Mouse (Mus musculus) common myeloid progenitor, adult 5-6 weeks (primary cell): ENCODE results near the gene Fam162a. TPM values are rescaled to one million over a fixed set of nuclear protein-coding genes. Genes with fewer than 3 reads are reported as not detected.
"Not testable (repeated sequence)": the region's sequence is repeated elsewhere in the genome, so short reads cannot be mapped to it uniquely, and the experiment has no call there.

Source experiments
- ATAC-seq: replicated peaks from 2 replicates; pipeline ENCODE4 v1.8.0; 2016; ENCODE audit warnings: low read depth, mild to moderate bottlenecking, moderate TSS enrichment, inconsistent platforms; ENCODE audit not compliant: poor library complexity, severe bottlenecking
- total RNA-seq: library from RNA; stranded (forward); fragments of 200-1000, 187-1606 nt; gene quantifications from 2 replicates; pipeline ENCODE4 v1.2.3, GENCODE M21; 2017

Fam162a gene
- total RNA-seq = 111 and 118 TPM in 2 replicates

DNA sequence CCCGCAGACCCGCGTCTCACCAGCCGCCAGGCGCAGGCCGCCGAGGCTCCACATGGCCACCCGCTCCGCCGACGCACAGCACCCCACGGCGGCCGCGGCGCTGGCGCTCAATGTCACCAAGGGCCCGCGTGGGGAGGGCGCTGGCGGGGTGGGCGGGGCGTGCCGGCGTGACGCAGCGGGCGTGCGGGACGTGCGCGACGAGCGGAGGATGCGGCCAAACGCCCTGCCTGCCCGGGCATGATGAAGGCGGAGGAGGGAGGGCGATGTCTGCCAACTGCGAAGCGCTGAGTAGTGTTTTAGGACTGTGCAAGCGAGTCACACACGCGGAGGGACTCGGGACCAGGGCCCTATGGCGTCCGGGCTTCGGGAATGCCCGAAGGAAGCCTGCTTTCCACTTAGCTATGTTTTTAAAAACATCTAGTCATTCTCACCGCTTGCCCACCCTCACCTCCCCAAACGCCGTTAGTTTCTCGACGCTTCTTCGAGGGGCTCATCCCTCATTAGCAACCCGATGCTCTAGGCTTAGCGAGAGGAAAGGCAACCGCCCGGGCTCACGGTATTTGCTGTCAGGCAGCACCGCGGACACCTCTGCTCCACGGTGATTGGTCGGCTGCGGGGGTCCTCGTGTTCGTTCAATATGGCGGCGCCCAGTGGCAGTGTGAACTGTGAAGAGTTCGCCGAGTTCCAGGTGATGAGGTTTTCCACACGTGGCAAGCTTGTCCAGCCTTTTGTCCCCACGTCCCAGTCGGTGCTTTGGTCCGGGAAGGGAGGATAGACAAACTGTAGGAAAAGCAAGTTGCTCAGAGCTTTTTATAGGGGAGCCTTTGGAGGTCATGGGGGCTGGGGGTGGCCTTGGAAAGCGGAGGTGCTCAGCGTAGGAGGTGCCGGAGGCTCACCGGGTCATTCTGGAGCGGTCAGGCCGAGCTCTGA, at the start of gene Fam162a, which contains the start of gene Ccdc58:
Gene Fam162a (minus strand): TSS at position 145 of the 930 bp plus-strand sequence.
Gene Ccdc58 (plus strand): TSS at position 236 of the 930 bp plus-strand sequence.
- peak; percentile 94 for ATAC-seq

DNA sequence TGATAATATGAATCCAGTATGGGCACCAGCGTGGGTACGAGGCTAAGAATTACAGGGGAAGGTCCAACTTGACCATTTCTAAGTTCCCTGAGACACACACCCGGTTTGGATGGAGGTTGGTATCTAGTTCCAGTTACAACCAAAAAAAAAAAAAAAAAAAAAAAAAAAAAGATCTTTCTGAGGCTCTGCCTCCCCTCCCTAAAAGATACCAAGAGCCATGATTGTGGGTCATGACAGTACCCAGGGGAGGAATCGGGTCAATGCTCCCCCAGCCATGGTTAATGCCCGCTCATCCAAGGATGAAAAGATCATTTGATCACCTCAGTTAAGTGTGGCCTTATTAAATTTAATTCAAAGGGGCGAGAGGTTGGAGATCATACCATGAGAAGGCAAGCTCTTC, 44.4 kb upstream of the Fam162a start:
- ATAC-seq = not testable (repeated sequence)

DNA sequence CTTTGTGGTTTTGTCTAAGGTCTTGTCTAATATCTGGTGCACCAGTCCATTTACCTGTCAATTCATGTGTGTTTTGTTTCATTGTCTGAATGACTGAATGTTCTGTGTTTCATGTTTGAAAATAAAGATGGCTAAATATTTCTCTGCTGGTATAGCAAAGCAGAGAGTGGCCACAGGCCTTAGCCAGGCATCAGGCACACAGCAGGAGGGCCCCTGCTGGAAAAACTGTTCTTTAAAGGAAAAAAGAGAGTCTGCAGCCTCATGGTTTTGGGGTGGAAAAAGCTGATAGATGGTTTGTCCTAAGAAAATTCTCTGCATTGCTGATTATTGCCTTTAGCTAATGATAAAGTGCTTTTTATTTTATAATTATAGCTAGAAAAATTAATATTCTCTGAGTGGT, 40.1 kb upstream of the Fam162a start:
- ATAC-seq = not testable (repeated sequence)

DNA sequence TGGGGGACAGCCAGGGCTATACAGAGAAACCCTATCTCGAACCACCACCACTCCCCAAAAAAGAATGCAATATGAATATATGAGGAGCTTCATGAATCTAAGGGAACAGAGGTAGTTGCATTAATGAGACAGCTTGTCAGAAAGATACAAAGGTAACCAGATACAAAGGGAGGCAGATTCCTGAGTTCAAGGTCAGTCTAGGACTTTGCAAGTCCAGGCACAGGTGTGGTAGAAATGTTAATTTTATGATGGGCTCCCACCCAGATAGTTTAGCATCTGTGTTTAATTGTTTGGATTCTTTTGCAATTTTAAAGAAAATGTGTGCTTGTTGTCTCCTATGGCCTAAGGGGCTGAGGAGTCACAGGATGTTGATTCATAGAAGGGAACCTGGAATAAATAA, 30.8 kb upstream of the Fam162a start:
- no peak for ATAC-seq

DNA sequence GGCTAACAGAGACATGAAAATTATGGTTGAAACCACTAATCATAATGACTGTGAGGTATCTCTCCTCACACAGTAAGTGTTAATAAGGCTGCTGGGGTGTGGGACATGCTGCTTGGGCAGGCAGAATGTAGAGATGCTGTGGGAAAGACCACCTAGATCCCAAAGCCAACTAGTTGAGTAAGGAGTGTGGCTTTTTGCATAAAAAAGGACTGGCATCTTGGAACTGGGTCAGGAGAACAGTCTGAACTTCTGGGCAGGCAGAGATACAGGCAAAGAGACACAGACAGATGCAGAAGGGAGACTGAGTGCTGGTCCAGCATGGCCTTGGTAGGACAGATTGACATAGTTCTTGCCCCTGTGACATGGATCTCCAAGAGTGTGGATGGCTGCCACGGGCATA, 30.1 kb upstream of the Fam162a start:
- no peak for ATAC-seq

DNA sequence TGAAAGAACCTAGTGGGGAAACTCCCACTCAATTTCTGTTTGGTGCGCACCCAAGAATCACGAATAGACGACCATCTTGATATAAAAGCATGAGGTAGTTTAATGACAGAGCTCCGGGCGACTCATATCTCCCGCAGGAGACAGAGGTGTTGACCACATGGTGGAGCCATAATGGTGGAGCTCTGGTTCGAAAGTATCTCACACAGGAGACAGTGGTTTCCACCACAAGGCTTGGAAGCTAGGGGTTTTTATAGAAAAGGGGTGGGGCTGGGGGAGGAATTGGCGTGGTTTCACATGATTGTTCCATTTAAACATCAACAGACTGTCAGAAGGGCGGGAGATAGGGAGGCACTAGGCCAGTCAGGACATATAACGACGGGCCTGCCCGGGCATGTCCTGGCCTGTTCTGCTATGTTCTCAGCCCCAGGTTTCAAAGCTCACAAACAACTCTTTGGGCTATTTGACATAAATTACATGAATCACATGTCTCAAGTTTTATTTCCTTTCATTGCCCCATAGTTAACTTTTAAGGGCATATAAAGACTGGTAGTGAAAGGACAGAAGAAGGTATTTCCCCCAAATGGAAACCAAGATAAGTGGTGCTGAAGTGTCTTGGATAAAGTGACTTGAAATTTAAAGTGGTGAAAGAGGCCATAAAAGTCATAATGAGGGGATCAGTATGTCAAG, 26.6 kb upstream of the Fam162a start:
- ATAC-seq = not testable (repeated sequence)

DNA sequence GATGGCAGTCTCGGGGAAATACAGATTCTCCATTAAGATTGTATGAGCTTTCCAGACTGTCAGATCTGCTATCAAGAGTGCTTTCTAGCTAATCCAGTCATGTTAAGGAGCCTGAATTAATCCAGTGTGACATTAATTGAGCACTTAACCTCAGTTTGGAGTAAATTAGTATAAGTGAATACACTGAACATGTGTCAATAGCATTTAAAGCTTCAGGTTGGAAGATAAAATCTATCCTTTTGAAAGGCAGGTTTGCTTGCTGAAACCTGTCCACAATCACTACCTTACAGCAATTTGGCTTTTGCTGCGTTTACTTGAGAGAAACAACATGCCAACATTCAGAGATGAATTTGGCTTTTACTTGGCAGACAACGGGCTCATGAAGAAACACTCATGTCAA, 22.7 kb upstream of the Fam162a start:
- no peak for ATAC-seq

DNA sequence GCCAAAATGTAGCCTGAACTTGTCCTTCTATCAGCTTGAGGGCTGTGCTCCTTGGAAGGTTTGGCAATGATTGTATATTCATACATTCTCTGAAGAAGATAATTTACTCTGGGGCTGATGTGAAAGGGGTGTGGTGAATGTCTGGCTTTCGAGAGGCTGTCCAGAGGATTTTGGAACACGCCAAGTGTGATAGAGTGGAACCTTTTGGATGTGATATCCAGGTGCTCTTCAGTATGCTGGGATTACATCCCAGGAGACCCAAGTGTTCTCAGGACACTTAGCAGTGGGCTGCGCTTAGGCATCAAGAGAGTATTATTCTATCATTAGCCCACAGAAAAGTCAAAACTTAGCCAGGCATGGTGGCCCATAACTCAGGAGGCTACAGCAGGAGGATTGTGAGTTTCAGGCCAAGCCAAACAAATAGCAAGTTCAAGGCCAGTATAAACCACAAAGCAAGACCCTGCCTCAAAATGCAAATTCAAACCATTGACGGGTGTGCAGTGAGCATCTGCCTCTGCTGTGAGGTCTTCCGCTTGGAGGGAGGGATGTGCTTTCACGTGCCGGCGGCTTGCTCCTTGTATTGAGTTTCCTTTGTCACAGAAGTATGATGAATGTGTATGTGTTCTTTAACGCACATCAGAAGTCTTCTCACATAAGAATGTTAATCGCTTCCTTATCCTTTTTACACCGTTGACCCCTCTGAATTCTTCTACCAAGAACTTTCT, 19.6 kb upstream of the Fam162a start:
- no peak for ATAC-seq

DNA sequence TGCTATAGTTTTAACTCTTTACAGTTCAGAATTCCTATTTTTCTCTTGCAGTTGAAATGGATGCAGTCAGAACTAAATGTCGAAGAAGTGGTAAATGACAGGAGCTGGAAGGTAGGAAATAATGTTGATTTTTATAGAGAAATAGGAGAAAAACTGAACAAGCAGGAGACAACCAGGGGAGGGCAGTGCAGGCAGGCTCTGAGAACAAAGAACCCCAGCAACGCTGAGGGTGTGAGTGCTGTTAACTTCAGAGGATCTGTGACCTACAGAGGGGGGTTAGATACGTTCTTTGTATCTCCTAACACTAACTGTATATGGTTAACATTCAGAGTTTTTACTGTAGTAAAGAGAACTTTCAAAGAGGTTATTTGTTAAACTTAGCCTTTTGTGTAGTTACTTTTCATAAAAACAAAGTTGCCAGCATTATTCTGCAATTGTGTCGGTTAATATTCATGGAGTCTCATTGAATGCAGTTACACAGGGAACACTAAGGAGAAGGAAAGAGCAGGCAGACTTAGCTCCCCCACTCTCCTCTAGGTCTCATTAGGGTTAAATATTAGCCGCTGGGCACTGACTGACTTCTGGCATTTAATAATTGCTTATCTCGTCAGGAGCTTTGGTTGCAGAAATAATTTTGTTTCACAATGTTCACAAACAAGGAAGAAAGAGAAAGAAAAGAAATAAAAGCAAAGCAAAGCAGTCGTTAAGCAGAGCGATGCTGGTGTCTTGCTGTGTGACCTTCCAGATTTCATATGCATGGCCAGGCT, 18.6 kb upstream of the Fam162a start:
- no peak for ATAC-seq

DNA sequence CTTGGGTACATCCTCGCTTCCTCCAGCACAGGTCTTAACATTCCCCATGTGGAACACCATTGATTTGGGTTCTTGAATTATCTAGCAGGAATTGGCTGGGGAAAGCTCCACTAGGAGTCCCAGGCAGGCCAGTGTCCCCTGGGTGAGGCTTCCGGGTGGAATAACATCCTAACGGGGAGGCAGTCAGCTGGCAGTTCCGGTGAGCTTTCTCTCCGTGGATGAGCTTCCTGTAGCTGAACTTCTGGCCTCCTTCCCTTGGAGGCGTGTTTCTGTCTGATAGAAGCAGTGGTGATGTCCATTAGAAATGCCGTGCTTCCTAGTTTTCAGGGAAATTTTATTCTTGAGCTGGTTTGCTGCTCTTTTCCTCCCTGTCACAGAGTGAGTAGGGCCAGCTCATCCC, 17.7 kb upstream of the Fam162a start:
- ATAC-seq = no peak

DNA sequence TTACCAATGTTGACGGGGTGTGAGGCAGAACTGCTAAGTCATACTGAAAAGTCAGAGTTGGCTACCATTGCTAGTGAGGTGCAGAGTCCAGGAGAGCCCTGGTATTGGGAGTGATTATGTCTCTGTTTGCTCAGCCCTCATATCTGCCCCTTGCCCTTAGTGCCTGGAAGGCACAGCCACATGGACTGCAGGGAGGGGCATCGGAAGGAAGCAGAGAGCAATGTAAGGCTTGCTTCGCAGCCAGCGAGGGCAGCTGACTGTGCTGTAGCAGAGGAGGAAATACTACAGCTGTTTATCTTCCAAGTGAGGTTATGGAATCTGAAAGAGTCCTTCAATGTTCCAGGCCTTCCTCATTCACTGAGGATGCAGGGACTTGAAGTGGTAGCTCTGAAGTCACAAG, 16.5 kb upstream of the Fam162a start:
- no peak for ATAC-seq

DNA sequence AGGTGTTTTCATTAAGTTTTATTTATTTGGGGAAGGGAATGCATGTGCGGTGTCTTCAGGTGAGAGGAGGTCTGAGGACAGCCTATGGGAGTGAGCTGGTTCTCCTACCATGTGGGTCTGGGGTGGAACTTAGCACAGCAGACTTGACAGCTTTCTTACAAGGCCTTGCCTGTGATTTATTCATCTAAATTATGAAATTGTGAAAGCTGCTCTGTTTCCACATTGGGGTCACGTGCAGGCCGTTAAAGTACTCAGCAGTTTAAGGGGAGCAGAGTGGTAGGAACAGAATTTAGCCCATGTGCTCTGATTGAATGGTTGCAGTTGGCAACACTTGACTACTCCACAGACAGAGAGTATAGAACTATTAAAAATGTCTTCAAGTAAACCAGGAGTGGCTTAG, 8.5 kb upstream of the Fam162a start:
- ATAC-seq = no peak

DNA sequence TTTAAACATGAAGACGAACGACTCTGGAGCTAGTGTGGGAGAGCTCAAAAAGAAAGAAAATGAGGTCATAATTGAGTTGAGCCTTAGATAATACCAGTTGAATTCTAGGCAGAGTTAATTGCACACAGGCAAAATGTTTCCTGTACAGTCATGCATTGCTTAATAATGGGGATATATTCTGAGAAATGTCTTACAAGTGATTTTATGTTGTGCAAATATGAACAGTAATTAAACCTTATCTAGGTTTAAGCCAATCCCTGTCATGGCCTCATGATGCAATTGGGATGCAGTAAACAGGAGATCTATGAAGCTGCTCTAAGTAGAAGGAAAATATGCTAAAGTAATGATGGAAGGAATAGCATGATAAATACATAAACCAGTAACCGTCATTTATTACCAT, 3.4 kb upstream of the Fam162a start:
- ATAC-seq = no peak

DNA sequence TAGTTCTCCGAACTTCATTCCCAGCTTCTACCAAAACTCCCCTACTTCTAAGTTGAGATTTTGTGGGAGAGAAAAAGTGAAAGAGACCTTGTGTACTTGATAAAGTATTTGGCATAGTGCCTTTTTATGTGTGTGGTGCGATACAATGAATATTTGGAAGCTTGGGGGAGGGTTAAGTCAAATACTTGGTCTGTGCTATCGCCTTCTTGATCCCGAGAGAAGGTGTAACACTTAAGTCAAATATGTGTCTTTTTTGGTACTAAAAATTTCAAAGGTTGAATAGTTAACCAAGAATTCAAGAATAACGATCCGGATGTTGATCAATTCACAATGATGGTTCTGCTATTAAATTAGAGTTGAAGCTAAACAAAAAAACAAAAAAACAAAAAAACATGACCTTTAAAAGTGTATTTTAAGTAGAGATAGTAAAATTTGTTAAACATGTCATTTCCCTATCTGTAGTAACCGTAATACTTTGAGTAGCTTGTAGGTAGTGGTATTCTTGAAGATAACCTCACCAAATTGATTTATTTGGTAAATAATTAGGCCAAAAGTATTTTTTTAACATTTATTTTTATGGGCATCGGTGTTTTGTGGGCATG, 1.1 kb upstream of the Fam162a start:
- ATAC-seq = no peak

DNA sequence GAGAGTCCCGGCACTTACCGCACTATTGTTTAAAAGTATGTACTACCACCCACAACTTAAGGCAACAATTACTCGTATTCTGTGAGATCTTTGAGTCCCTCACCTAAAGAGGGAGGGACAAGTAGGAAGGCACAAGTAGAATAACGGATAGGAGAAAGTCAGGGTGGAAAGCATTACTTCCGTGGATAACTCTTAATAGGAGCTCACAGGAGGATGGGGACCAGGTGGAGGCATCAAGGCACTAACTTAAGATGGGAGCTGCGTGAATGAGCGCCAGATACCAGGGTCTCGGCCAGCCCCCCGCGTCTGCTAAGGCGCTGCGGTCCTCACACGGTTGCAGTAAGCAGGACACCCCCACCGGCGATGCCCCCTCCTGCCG, 334 bp downstream of the Fam162a start:
- peak; percentile 0; the same call in 1 of the 2 replicates for ATAC-seq

DNA sequence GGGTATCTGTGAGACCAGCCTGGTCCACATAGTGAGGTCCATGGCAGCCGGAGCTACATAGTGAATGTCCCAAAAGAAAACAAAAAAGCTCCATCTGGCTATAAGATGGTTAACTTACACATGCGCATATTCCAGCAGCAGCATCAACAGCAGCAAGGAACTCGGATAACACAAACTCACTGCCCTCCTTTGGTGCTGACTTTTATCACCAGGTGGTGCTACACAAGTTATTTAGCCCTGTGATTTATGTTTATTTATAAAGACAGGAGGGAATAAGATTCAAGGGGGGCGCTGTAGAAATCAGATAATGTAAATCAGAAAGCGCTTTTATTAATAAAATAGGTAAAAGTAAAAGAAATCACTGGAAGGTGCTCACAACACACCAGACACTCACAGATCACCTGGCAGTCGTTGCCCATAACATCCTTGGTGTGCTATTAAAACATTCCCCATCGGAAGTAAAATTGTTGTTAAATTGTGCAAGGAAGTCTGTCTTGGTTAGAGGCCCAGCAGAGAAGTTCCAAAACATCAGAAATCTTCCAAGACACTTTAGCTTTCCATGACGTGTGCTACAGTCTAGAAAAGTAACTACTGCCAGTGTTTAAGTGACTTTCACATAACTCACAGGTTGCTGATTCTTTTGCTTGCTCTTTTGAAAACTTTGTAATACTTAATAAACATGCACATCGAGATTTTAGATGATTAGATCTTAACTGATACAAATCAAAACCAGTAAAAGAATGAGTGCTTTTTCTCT, 1.4 kb downstream of the Fam162a start:
- no peak for ATAC-seq

DNA sequence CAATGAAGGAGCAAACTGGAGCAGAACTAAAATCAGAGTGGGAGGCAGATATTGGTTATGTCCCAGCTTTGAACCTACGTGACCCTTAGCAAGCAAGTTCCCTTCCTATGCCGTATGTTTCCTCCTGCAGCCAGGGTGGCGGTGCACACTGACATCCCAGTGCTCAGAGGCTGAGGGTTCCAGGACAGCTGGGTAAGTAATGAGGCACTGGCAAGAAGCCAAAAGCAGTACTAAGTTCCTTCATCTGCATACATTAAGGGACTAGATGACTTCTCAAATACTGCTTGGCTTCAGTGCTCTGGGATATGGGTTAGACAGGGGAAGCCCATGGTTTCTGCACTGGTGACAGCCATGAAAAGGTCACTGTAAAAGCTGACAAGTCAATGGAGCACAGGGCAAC, 3.0 kb downstream of the Fam162a start:
- ATAC-seq = no peak

DNA sequence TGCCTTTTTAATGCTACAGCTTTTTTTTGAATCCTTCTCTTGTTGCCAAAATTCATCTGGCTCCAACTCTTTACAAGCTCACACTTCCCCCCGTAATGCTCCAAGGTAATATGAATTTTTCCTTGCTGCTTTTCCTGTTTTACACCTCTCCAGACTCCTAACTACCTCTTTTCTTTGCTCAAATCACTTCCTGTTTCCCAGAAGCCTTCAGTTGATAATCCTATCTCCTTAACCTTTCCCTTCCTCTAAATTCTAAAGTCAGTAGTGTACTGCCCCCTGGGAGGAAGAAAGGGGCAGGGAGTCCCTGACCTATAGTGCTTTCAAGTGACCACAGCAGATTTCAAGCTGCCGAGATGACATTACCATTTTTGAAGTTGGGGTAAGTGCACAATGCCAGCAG, 3.7 kb downstream of the Fam162a start:
- ATAC-seq = no peak

DNA sequence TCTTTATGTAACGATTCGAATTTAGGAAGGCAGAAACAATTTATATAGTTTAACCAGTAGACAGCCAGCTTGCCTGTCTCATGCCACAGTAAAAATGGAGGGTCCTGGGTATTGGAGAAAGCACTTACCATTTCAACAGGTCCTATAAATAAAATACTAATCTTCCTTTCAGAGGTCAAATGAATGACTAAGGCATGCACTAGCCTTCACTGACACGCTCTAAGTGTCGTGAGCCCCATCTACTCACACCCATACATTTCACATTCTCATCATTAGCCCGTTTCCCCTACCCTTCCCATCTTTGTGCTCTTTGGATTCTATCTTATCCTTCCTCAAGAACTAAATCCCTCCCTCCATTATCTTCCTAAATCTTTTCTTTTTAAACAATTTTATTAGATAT, 6.5 kb downstream of the Fam162a start:
- no peak for ATAC-seq
